Mouse (Mus musculus) cerebellum, postnatal 10 days (tissue): ENCODE results near the gene Pprc1.

ENCODE experiments used
- DNase-seq, 2 experiments: peaks; one replicate each; pipeline ENCODE4 v3.0.0; 2021; ENCODE audit warnings: mixed read lengths in 2 of 2

The Pprc1 gene

DNA sequence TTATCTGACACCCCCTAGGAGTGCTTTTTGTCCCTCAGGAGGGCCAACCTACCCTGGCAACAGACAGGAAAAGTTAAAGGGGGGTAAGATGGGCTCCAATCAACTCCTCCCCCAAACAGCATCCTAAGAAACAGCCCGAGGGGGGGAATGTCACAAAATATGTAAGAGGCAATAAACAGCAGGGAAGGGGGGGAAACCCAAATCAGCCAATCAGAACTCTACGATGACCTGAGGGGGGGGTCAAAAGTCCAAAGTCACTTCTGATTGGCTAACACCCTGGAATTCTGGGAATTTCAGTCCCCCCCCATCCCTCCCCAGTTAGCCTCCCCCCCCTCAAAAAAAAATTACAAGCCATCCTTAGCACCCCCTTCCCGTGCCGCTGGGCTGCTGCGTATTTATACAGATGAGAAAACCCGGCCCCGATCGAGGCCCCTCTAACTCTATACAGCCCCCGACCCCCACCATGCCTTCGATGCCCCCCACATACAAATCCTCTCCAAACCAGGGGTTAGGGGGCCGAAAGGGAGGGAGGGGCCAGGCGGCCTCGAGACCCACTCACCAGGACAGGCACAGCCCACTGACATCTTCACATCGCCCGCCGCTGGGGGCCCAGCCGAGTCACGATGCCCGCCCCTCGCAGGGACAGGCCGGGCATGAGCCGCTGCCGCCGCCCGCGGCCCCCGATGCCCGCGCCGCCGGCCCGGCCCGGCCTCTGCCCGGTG, at the start of gene Pprc1:
TSS of gene Pprc1 (plus strand) at position 616 of the 722 bp plus-strand sequence.
- peak; percentile 57 to 70 for DNase-seq

DNA sequence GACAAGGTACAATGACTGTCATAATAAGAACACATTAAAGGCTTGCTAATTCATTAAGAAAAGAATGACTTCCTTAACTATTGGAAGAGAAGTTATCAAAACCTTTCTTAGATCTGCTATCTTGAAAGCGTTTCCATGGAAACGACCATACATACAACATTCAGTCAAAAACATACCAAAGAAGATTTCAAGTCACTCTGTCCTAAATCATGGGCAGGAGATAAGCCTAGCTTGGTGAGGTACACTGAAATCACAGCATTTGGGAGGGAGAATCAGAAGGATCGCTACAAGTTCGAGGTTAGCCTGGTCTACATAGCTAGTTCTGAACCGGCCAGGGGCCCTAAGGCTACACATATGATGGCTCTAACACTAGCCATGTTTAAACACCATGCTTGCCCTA, 47.3 kb upstream of the Pprc1 start:
- DNase-seq, result no peak

DNA sequence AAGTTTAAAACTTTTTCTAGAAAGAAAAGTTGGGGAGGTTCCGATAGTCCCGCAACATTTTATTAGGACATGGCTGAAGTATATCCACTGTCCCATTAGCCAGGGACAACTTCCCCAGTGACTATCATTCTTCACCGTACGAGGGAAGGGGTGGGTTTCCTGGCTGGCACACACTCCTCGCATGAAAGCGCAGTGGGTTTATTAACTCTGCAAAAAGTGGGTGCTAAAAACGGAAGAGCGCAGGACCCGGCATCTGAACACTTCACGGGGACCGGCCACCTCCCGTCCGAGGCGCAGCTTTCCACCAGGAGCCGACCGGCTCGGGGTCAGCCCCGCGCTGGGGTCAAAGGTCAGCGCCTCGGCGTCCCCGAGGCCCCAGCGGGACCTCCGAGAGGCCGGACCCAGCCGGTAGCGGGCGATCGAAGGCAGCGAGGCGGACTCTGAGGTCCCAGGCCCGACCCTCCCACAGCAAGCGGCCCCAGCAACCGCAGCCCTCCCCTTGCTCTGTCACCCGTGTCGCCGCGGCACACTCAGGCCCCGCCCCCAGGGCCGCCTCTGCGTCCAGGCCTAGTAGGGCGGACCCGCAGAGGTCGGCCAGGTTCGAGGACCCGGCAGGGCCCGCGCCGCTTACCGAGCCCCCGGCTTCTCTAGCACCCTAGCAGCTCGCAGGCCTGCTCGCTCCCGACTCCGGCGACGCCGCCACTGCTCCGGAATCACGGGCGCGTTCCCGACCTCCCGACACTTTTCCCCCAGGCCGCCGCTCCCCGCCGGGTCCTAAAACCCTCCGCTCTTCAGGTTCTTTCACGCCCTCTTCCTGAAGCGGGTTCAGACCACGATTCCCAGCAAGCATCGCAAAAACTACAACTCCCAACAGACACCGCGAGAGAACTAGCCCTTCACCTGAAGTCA, 46.6 kb upstream of the Pprc1 start, which contains the start of gene Armh3:
TSS of gene Armh3 (minus strand) at position 704 of the 909 bp plus-strand sequence.
- DNase-seq, result peak; percentile 96 to 97

DNA sequence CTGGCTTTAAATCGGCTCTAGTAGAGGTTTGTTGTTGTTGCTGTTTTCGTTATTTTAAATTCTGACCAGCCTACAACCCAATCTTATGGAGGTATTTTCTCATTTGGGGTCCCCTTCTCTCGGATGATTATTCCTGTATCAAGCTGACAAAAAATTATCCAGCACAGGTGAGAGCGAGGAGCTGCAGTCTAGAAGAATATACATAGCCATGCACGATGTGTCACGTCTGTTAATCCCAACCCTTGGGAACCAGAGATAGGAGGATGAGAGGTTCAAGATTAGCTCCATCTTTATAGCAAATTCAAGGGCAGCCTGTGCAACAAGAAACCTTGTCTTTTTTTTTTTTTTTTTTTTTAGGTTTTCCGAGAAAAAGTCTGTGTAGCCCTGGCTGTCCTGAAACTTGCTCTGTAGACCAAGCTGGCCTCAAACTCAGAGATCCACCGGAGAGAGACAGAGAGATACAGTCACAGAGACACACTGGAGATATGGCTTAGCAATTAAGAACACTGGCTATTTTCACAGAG, 45.9 kb upstream of the Pprc1 start:
- DNase-seq, result peak in 1 of 2 experiments; percentile 14

DNA sequence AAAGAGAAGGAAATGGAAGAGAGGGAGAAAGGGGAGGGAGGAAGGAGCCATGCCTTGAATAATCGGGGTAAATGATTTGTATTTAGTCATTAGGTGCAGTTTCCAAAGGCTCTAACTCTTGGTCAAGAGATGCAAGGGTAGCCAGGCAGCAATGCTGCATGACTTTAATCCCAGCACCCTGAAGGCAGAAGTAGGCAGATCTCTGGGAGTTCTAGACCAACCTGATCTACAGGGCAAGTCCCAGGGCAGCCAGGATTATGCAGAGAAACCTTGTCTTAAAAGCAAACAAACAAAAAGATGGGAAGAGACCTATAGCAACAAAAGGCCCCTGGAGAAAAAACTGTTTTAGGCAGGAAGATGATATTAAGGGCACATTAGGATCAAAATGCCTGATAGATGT, 45.3 kb upstream of the Pprc1 start:
- no peak for DNase-seq

DNA sequence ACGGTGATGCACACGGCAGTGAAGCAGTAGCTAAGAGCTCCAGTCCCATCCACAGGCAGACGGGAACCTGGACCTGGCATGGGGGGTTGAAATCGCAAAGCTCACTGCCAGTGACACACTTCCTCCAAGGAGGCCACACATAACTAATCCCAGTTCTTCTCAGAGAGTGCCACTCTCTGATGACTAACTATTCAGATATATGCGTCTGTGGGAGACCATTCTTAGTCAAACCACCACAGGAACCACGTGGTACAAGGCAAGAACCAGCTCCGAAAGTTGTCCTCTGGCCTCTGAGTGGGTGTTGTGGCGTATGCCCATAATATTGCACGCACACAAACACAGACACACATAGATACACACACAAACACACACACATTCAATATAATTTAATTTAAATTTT, 42.4 kb upstream of the Pprc1 start:
- DNase-seq, result no peak

DNA sequence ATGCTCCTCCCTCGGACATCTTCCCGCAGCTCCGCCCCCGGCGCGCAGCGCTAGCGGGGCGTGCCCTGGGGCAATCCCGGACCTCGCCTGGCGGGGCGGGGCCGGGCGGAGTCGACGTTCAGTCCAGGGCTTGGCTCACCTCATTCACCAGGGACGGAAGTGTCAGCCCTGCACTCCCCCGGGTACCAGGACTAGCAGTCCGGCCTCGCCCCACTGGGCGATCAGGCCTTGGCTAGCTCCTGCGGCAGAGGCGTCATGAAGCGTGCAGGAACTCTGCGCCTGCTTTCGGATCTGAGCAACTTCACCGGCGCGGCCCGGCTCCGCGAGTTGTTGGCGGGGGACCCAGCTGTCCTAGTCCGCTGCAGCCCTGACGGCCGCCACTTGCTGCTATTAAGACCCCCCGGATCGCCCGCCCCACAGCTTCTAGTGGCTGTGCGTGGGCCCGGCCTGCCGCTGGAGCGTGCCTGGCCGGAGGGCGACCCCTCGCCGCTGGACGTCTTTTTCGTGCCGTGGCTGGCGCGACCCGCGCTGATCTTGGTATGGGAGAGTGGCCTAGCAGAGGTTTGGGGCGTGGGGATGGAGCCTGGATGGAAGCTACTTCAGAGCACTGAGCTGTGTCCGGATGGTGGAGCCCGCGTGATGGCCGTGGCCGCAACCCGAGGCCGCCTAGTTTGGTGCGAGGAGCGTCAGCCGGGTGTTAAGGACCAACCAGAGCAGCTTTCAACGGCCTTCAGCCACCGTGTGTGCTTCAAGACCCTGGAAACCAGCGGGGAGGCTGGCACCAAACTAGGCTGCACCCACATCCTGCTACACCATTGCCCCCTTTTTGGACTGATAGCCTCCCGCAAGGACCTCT, 41.1 kb upstream of the Pprc1 start, which contains the start of gene Hps6:
TSS of gene Hps6 (plus strand) at position 138 of the 856 bp plus-strand sequence.
- DNase-seq, result peak; percentile 77 to 83

DNA sequence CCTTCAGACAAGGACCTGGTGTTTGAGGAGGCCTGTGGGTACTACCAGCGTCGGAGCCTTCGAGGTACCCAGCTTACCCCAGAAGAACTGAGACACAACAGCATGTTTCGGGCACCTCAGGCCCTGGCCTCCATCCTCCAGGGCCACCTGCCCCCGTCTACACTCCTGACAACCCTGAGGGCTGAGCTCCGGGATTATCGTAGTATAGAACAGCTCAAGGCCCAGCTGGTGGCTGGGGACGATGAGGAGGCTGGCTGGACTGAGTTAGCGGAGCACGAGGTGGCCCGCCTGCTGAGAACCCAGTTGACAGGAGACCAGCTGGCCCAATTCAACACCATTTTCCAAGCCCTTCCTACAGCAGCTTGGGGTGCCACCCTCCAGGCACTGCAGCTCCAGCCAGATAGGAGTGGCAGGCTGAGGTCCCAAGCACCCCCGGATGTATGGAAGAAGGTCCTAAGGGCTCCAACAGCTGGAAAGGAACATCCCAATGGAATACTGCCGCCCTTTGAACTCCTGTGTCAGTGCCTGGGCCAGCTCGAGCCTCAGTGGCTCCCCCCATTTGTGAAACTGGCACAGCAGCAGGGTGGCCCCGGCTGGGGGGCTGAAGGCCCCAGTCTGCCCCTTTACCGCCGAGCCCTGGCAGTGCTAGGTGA, 39.7 kb upstream of the Pprc1 start:
- peak in 1 of 2 experiments; percentile 31 for DNase-seq

DNA sequence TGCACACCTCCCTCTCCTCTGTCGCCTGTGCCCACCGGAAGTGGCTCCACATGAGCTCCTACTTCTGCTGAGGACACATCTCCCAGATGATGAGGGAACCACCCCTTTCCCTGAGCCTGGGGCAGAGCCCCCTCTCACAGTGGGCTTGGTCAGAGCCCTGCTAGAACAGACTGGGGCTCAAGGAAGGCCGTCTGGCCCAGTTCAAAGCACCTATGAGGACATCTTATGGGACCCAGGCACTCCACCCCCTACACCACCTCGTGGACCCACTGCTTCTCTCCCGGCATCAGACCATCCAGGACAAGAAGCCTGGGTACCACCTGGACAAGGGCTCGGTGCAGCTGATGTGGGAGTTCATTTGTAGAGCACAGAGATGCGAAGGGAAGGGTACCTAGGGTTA, 39.0 kb upstream of the Pprc1 start:
- DNase-seq, result no peak

DNA sequence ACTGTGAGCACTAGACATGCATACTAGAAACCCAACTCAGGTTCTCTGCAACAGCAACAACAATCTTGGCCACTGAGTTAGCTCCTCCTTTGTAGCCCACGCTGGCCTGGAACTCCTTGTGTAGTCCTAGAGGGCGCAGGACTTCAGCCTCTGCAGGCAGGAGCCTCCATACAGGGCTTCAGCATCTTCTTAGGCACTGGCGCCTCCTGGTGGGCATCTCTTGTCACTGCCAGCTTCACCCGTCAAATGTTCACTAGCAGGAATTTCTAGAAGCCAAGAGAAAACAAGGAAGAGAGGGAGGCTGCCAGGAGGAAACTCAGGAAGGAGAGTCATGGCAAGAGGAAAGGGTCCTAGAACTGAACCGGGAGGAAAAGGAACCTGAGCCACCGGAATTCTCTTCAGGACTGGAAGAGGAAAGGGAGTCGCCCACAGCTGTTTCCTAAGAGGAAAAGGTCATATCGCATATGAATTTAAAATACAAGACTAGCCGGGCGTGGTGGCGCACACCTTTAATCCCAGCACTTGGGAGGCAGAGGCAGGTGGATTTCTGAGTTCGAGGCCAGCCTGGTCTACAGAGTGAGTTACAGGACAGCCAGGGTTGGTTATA, 30.0 kb upstream of the Pprc1 start:
- peak; percentile 93 to 94 for DNase-seq

DNA sequence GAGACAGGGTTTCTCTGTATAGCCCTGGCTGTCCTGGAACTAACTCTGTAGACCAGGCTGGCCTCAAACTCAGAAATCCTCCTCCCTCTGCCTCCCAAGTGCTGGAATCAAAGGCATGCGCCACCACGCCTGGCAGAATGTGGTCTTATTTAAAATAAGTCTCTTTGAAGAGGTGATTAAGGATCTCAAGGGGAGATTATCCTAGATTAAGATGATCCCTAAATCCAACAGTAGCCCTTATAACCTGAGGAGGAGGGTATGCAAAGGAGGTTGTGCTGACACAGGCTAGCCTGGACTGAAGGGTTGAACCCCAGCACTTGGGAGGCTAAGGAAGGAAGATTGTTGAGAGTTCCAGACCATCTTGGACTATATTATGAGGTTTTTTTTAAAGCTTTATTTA, 28.7 kb upstream of the Pprc1 start:
- no peak for DNase-seq

DNA sequence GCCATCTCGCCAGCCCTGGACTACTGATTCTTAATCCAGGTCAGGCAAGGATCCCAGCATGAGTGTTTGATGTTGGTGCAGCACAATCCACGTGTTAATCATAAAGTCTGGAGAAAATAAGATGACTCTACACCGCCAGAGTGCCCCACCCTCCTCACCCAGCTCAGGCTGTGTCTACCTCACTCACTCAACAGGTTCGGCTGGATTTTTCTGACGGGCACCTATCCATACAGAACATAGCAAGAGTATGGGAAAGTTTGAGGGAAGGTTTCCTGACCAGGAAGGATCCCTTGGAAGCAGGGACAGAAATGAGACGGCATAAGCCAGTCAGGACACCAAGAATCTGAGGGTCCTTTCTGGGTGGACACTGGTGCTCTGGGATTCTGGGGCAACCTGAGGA, 19.7 kb upstream of the Pprc1 start:
- DNase-seq, result no peak

DNA sequence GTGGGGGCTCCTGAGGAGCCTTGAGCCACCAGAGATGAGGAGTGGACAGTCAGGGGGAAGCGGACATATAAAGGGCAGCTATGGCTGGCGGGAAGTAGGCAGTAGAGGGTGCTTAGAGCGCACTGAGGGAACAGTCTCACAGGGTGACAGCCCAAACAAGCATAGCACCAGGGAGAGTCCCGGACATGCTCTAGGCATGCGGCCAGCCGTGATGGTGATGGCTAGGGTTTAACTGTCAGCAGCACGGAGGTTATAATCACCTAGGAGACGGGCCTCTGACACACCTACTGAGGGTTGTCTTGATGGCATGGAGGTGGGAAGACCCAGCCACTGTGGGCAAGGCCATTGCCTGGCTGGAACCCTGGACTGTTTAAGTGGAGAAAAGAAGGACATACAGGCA, 18.1 kb upstream of the Pprc1 start:
- peak in 1 of 2 experiments; percentile 3 for DNase-seq

DNA sequence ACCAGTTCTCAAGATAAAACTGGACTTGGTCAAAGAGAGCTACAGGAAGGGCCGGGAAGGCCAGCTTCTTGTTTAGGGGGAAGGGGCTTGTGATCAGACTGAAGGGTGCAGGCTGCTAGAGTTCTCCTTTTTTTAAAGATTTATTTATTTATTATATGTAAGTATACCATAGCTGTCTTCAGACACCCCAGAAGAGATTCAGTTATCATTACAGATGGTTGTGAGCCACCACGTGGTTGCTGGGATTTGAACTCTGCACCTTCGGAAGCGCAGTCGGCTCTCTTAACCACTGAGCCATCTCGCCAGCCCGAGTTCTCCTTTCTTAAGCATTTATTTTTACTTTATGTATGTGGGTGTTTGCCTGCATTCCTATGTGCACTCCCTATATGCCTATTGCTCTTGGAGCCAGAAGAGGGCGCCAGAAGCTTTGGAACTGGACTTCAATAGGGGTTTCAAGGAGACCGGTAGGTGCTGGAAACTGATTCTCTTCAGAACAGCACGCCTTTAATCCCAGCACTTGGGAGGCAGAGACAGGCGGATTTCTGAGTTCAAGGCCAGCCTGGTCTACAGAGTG, 15.9 kb upstream of the Pprc1 start:
- no peak for DNase-seq

DNA sequence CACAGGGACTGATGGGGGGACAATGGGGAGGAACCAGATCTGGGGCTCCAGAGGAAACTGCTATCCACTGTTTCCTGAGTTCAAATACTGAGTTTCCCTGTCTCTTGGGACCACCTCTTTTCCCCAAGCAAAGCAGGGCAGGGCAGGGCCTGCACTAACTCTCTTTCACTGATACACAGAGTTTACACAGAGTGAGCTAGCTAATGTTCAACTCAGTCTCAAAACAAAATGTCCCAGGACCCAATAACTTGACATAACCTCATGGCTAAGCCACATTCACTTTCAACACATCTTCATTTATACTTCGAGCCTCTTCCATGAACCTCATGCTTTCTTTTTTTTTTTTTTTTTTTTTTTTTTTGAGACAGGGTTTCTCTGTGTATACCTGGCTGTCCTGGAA, 15.0 kb upstream of the Pprc1 start:
- no peak for DNase-seq

DNA sequence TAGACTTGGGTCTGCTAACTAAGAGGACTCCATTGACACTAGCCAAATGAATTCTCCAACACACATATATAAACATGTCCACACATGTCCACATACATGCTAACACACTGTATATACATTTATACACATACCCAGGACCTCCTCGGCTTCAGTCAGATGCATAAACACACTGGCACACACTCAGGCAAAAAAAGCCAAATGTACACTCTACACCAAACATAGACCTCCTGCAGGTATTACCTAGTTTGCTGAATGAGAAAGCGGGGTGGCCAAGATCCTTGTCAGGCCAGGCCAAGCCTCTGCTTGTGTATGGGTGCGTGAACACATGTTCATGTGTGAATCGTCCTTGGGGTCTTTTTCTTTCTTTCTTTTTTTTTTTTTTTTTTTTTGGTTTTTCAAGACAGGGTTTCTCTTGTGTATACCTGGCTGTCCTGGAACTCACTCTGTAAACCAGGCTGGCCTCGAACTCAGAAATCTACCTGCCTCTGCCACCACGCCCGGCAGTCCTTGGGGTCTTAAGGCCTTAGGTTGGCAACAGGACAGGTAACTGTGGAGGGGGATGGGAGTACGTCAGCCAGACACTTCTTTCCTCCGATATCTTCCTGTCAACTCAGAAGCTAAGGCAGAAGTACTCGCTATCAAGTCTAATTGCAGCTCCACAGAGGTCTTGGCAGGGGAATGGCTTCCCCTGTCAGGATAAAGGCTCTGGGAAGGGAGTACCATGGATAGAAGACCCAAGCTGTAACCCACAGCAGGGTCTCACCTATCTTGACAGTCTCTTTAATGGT, 14.3 kb upstream of the Pprc1 start:
- DNase-seq, result no peak

DNA sequence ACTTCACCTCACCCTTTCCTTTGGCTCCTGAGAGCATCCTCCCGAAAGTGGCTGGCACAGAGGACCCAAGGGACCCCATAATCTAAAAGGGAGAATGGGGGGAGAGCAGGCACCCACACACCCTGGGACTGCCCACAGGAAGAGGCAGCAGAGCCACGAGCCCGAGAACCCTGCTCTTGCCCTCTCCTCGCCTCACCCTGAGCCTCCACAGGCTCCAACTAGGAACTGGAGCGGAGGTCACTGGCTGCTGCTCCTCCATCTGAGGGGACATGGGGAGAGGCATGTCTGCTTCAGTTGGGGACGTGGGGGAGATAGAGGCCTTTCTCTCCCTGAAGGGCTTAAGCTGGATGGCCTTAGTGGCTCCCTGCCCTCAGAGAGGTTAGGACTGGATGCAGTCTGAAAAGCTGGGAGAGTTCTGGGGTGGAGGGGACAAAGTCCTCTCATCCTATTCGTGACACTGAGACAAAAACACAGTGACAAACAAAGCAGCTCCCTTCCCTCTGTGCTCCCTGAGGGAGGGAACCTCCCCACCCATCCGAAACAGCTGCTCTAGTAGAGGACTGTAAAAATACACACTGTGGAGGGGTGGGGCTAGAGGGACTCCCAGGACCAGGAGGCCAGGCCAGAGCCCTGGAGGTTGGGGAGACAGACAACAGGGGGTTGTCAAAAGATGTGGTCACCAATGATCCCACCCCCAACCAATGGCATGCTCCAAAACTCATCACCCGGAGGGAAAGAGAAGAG, 12.8 kb upstream of the Pprc1 start:
- DNase-seq, result no peak

DNA sequence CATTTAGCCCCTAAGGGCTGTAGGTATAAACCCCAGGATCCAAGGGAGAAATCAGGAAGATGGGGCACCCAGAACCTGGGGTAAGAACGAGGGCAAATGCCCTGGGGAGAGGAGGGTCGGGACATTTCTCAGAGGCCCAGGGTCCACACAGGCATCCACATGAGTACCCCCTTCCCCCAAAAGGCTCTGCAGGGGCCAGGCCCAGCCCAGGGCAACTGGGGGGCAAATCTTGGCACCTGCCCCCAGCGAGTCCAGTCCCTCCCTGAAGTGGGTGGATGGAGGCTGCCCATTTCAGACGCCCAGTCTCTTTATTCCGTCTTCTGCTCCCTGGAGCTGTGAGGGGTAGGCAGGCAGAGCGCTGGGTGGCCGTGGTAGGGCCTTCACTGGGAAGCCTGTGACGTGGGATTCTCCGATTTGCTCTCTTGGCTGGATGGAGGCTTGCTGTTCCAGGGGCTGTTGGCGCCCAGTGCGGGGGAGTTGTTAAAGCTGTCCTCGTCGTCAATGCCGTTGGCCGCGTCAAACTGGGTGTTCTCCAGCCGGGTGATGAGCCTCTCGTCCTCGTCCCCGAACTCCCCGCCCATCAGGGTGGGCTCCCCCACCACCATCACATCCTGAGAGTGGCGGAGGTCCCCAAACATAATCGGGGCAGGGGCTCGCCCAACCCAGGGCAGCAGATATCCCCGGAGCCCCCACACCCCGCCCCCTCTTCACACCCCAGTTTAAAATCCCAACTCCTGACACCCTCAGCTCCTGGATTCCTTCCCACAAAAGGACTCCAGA, 11.8 kb upstream of the Pprc1 start:
- no peak for DNase-seq

DNA sequence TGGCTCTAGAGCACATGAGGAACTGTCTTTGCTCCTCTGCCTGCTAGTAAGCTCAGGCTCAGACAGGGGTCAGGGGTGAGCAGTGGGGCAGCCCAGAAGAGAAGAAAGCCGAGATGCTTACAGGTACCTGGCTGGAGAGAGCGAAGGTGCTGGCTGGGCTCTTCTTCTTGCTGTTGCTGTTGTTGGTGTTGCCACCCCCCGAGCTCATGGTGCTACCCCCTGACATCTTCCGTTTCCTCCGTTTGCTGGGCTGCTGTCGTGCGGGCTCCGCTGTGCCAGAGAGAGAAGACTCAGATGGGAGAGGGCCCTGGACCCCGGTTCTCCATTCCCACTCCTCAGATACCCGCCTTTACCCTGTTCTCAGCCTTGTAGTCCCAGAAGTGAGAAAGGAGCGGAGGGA, 10.8 kb upstream of the Pprc1 start:
- no peak for DNase-seq
